Mouse (Mus musculus): ENCODE results near the gene Plcd1. TPM values are rescaled to one million over a fixed set of nuclear protein-coding genes. Genes with fewer than 3 reads are reported as not detected.
A peak's percentile ranks its signal among the peaks of the same experiment; 100 is the strongest.

Plcd1 gene
- polyA plus RNA-seq, 1 experiment from 2014 or later: 25.0 TPM

DNA sequence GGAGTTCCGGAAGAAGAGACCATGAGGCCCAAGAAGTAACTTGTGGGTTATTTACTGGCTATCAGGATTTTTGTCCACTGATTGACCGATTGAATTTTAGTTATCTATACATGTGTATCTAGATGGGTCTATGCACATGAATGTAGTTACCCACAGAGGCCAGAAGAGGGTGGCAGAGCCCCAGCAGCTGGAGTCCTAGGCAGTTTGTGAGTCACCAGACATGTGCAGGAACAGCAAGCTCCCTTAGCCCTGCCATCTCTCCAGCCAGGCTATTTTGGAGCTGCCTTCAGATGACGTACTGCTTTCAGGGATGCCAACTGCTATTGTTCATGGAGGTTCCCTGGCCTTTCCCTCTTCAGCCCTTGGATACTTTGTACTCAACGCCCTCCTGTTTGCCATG, 14.3 kb upstream of the Plcd1 start:
- no peak overlapping the region for H3K4me2 ChIP-seq
- H3K27ac ChIP-seq (replicated peaks): no peak overlapping the region
- no peak overlapping the region for H3K9ac ChIP-seq
- H3K36me3 ChIP-seq: no peaks in the 10 kb centered on the region
- H3K4me3 ChIP-seq: no peak overlapping the region
- H3K4me1 ChIP-seq (replicated peaks): peaks cover 13% of the 10 kb centered on the region
- 90% methylated on average over 4 of the region's 4 CpGs for WGBS
- H3K27me3 ChIP-seq: peaks cover 15% of the 10 kb centered on the region
- no peaks in the 10 kb centered on the region for H3K9me3 ChIP-seq
- ATAC-seq (ENCODE audit: low read depth): no peak

DNA sequence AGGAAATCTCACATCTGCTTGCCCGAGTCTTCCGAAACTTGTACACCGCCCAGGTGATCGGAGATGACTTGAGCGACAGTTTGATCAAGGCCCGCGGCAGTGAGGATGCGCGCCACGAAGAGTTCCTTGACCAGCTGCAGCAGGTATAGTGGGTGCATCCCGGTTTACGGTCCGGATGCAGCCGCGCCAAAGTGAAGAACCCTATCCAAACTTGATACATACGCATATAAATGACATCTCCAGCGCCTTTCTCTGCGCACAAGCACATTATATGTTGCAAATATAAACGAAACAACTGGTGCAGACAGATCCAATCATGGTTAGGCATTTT, 9.4 kb upstream of the Plcd1 start:
- peak overlapping the region; percentile 57 for H3K4me3 ChIP-seq
- H3K4me2 ChIP-seq: peak overlapping the region; percentile 83
- peaks cover 18% of the 10 kb centered on the region for H3K4me1 ChIP-seq (replicated peaks)
- H3K27me3 ChIP-seq: peaks cover 15% of the 10 kb centered on the region
- 0 out of 2 replicates have a peak, but pooled peaks have one; percentile 4 for ATAC-seq (ENCODE audit: low read depth)
- no peaks in the 10 kb centered on the region for H3K36me3 ChIP-seq
- H3K9ac ChIP-seq: peak overlapping the region; percentile 62
- H3K27ac ChIP-seq (replicated peaks): no peak overlapping the region
- H3K9me3 ChIP-seq: no peaks in the 10 kb centered on the region
- WGBS: 3% methylated on average over 19 of the region's 19 CpGs

DNA sequence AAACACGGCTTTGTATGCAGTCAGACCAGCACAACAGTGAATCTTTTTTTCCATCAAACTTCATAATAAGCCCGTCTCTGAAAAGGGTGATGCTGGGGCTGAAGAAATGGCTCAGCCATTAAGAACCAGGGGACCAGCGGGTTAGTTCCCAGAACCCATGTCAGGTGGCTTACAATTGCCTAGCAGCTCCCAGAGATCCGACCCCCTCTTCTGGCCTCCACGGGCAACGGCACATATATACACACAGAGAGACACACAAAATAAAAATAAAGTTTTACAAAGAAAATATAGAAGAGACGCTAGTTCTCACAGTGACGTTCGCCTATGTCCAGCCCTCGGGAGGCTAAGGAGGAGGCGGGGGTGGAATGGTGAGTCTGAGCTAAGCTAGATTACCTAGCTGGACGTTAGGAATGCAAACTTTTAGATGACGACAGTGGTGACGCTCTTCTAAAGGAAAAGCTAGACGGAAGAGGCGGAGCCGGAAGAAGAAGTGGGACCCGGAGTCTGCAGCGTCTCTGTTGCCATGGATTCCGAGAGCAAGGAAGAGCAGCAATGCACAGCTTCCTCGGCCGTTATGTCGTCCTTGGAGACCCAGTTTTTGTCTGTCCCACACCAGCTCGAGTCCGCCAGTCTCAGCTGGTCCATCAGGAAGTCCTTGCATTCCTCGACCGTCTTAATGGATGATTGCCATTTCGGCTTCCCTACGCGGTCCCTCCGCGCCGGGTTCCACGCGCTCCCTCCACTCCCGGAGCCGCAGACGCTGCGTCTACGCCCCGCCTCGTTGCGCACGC, 8.9 kb upstream of the Plcd1 start, which contains the start of gene Dlec1:
TSS of gene Dlec1 (plus strand) at position 487 of the 791 bp plus-strand sequence.
- H3K4me2 ChIP-seq: peak within 1 kb of the TSS; percentile 83
- WGBS: 3% methylated on average over 44 of the region's 44 CpGs
- H3K4me3 ChIP-seq: peak within 1 kb of the TSS; percentile 57
- peaks cover 18% of the 10 kb centered on the region for H3K4me1 ChIP-seq (replicated peaks)
- ATAC-seq (ENCODE audit: low read depth): peak; percentile 88
- peak within 1 kb of the TSS; percentile 62 for H3K9ac ChIP-seq
- H3K27ac ChIP-seq (replicated peaks): no peak within 1 kb of the TSS
- H3K36me3 ChIP-seq: no peaks in the 10 kb centered on the region
- no peaks in the 10 kb centered on the region for H3K9me3 ChIP-seq
- H3K27me3 ChIP-seq: peaks cover 15% of the 10 kb centered on the region

DNA sequence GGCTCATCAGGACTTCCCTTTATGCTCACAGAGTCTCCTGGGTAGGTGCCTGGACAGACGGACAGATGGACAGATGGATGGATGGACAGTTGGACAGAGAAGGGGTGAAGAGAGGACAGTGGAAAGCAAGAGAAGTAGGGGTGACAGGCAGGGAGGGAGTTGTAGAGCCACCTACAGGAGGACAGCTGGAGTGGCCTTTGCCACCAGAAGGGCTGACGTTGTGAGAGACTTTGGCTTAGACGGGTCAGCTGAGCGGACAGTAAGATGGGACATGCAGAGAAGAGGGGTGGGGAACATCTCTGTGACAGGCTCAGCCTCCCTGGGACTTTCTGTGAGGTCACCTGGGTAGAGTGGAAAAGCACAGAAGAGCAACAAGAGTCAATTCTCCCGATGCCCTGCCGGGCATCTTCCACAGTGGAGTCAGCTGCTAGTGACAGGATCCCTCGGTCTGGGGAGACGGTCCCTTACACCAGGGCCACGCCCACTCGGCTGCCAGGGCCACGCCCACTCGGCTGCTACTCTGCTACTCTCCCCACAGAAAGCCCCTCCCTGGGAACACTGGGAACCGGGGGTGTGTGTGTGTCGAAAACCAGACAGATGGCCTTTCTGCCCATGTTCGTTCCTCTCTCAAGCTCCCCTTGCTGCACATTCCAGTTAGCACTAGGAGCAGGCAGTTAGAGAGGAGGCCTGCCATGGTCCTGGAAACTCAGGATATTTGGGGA, 7.0 kb upstream of the Plcd1 start:
- H3K27ac ChIP-seq (replicated peaks): no peak overlapping the region
- WGBS: 20% methylated on average over 15 of the region's 15 CpGs
- no peak overlapping the region for H3K9ac ChIP-seq
- H3K27me3 ChIP-seq: peaks cover 25% of the 10 kb centered on the region
- peaks cover 18% of the 10 kb centered on the region for H3K4me1 ChIP-seq (replicated peaks)
- no peak overlapping the region for H3K4me2 ChIP-seq
- ATAC-seq (ENCODE audit: low read depth): no peak
- no peaks in the 10 kb centered on the region for H3K36me3 ChIP-seq
- no peak overlapping the region for H3K4me3 ChIP-seq
- no peaks in the 10 kb centered on the region for H3K9me3 ChIP-seq

DNA sequence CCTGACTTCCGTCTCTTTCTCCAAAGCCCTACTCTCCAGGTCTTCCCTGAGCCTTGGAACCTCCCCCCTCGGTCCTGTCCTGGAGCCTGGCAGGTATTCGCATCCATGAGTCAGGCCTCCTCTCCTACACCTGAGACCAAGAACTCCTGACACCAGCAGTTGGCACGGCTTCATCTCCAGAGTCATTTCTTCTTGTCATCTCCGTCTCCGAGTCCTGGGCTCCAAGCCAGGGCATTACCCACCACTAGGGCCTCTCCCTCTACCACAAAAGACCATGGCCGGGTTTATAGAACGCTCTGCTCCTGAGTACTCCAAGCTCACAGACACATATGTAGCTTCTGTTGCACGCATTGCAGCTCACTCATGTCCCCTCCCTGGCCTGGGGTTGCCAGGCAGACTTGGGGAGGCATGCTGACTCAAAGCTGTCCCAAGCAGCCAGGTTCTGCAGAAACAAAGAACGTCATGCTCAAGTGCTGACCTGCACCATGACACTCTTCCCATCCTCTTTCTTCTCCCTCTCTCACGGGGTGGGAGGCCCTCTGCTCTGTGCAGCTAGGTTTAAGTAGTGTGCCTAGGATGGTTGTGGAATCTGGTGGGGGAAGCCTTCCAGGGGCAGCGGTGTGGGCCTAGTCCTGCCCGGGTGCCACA, 1.3 kb upstream of the Plcd1 start:
- Histone ChIP-seq H3K27me3 (peaks cover 42% of the 10 kb centered on the region), H3K4me3 (no peak overlapping the region), H3K27ac (replicated peaks) (peak overlapping the region; percentile 65; the same call in 1 of the 2 replicates), H3K36me3 (no peaks in the 10 kb centered on the region), H3K4me2 (no peak overlapping the region), H3K4me1 (replicated peaks) (peaks cover 52% of the 10 kb centered on the region), H3K9ac (0 out of 2 replicates have a peak overlapping the region, but pooled peaks have one; percentile 83), H3K9me3 (no peaks in the 10 kb centered on the region)
- no peak for ATAC-seq (ENCODE audit: low read depth)
- 68% methylated on average over 13 of the region's 13 CpGs for WGBS

DNA sequence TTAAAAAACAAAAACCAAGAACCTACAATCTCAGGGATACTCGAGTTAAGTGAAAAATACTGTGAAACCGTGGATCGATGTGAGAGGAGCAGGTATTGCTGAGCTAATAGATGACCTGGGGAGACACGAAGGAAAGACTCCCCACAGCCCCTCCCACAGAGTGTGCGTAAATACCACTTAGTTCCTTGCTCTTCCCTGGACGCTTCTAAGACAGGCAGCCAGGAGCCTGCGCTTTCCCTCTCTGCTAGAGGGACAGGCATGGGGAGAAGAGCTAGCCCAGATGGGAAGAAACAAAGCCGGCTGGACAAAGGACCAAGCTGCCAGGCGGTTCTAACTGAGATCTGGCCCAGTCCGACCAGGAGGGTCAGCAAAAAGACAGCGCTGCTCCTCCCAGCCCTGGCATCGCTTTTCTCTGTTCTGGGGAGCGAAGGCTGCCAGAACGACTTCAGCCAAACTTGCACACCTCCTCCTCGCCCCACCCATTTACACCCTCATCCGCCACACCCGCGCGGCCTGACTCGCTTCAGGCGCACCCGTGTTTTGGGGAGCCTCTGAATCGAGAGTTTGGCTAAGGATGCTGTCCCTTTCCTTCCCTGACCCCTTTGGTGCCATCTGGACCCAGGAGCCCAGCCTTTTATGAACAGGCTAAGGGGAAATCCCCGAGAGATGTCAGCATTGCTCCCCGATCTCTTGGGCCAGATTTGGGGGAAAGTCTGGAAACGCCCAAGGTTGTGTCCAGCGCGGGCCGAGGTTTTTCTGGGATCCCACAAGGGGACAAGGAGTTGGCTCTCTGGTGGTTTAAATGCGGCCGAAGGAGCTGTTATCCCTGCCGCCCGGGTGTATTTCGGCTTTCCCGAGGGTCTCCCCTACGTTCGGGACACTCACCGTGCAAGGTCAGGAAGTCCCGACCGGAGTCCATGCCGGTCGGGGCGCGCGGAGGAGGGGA, 556 bp downstream of the Plcd1 start:
- no peaks in the 10 kb centered on the region for H3K36me3 ChIP-seq
- peak overlapping the region; percentile 58 for H3K4me3 ChIP-seq
- peak overlapping the region; percentile 81 for H3K4me2 ChIP-seq
- H3K27ac ChIP-seq (replicated peaks): peak overlapping the region; percentile 65; the same call in 1 of the 2 replicates
- ATAC-seq (ENCODE audit: low read depth): no peak
- H3K9ac ChIP-seq: peak overlapping the region; percentile 83
- H3K4me1 ChIP-seq (replicated peaks): peaks cover 65% of the 10 kb centered on the region
- WGBS: 3% methylated on average over 45 of the region's 45 CpGs
- no peaks in the 10 kb centered on the region for H3K9me3 ChIP-seq
- H3K27me3 ChIP-seq: peaks cover 42% of the 10 kb centered on the region

DNA sequence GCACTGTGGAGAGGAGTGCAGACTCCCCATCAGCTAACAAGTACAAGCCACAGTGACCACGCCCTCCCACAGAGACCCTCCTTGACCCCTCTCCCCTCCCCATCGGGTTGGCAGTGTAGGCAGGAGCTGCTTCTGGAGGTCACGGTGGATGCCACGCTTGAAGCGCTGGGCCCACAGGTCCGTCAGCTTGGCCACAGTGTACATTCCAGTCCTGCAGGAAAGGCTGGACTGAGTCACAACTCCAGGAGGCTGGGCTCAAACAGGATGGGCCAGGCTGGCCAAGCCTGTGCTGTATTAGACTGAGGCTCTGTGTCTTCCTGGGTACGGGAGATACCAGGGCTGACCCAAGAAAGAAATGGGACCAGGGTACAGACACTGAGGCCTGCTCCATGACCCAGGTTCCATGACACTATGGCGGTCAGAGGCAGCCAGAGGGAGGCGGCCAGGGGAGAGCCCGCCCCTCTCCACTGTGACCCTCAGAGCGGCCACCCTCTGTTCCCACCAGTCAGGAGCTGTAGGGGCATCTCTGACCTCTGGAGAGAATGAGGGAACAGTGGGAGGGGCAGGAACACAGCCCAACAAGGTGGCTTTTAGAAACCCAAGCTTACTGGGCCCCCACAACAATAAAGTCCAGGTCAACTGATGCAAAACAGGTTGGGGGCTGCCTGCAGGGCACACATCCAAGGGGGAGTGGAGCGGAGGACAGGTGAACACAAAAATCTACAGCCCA, 1.6 kb downstream of the Plcd1 start:
- no peak for ATAC-seq (ENCODE audit: low read depth)
- no peaks in the 10 kb centered on the region for H3K36me3 ChIP-seq
- H3K4me3 ChIP-seq: peak overlapping the region; percentile 58
- no peaks in the 10 kb centered on the region for H3K9me3 ChIP-seq
- peak overlapping the region; percentile 83 for H3K9ac ChIP-seq
- H3K4me1 ChIP-seq (replicated peaks): peaks cover 75% of the 10 kb centered on the region
- peak overlapping the region; percentile 81 for H3K4me2 ChIP-seq
- peaks cover 39% of the 10 kb centered on the region for H3K27me3 ChIP-seq
- no peak overlapping the region for H3K27ac ChIP-seq (replicated peaks)
- 64% methylated on average over 12 of the region's 12 CpGs for WGBS

DNA sequence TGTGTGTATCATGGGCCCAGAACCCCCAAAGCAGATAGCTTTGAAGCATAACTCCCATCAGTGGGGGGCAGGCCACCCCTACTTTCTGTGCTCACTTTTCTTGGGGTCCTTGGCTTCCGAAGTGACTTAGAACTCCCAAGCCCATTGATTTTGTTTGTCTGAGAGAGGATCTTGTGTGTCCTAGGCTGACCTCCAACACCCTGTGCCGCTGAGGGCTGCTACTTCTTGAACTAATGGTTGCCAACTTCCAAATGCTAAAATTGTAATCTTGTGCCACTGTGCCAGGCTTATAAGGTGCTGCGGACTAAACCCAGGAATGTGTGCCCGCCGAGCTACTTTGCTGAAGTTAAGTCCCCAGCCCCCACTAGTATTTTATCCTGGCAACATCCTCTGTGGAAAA, 2.8 kb downstream of the Plcd1 start:
- Histone ChIP-seq H3K4me1 (replicated peaks) (peaks cover 83% of the 10 kb centered on the region), H3K9me3 (no peaks in the 10 kb centered on the region), H3K4me3 (no peak overlapping the region), H3K27me3 (peaks cover 33% of the 10 kb centered on the region), H3K9ac (no peak overlapping the region), H3K36me3 (no peaks in the 10 kb centered on the region), H3K4me2 (no peak overlapping the region), H3K27ac (replicated peaks) (no peak overlapping the region)
- 90% methylated on average over 5 of the region's 5 CpGs for WGBS
- no peak for ATAC-seq (ENCODE audit: low read depth)

DNA sequence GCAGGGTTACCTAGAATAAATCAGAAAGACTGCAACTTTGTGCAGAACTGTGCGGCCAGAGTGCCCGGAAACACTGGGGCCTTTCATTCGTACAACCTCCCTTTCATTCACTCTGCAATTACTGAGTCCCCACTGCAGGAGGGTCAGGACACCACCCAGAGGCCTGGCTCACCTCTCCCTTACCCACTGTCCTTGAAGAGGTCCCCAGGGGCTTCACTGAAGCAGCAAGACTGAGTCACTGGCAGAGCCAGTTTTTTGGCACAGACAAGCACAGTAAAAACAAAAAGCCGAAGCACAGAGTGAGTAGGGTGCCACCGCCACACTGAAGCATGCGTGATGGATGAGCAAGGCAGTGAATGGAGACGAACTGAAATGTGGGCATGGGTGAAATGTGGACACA, 3.9 kb downstream of the Plcd1 start:
- peaks cover 23% of the 10 kb centered on the region for H3K27me3 ChIP-seq
- H3K4me1 ChIP-seq (replicated peaks): peaks cover 85% of the 10 kb centered on the region
- no peak overlapping the region; the same call in 1 of the 2 replicates for H3K4me2 ChIP-seq
- H3K9ac ChIP-seq: no peak overlapping the region
- WGBS: 17% methylated on average over 7 of the region's 7 CpGs
- H3K27ac ChIP-seq (replicated peaks): peak overlapping the region; percentile 65
- ATAC-seq (ENCODE audit: low read depth): no peak
- H3K4me3 ChIP-seq: no peak overlapping the region
- no peaks in the 10 kb centered on the region for H3K9me3 ChIP-seq
- no peaks in the 10 kb centered on the region for H3K36me3 ChIP-seq

DNA sequence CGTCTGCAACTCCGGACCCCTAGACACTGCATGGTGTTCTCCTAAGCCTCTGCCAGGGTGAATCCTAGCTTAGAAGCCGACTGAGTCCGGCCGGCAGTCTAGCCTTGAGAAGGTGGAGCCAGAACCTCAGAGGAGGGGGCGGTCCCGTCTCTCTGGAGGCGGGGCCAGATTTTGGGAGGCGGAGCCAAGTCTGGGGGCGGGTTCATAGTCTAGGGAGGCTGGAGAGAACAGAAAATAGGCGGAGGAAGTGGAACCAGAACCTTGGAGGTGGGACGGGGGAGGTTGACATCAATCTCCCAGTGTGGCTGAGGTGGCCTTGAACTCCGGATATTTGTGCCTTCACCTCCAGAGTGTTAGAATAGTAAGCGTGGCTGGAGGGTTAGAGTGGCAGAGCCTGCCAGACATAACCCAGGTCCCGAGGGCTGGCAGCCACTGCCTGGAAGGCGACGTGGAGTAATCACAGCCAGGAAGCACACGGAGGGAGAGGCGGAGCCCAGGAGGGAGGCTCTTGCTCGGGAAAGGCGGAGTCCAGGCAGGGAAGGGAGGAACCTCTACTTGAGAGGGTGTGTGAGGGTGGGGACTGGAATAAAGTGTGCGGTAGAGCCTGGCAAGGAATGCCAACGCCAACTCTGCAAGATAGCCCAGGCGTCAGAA, 5.0 kb downstream of the Plcd1 start:
- Histone ChIP-seq H3K4me1 (replicated peaks) (peaks cover 73% of the 10 kb centered on the region), H3K27ac (replicated peaks) (no peak overlapping the region), H3K4me2 (peak overlapping the region; percentile 49), H3K9me3 (no peaks in the 10 kb centered on the region), H3K27me3 (peaks cover 17% of the 10 kb centered on the region), H3K4me3 (peak overlapping the region; percentile 25), H3K36me3 (0 out of 2 replicates have a peak, but pooled peaks cover 6% of the 10 kb centered on the region), H3K9ac (0 out of 2 replicates have a peak overlapping the region, but pooled peaks have one; percentile 43)
- 3% methylated on average over 24 of the region's 24 CpGs for WGBS
- ATAC-seq (ENCODE audit: low read depth): peak; percentile 41
